Mouse (Mus musculus): ENCODE measurements around the gene Chrm1.

- no peak for TF ChIP-seq HCFC1 (IDR thresholded peaks at IDR 0.05; ENCODE audit: borderline replicate concordance, insufficient read depth, low read length)
- no peak for TF ChIP-seq MAFK (IDR thresholded peaks at IDR 0.05; ENCODE audit: insufficient read depth, low read depth, low read length)
- no peak for TF ChIP-seq ZNF384 (IDR thresholded peaks at IDR 0.05; ENCODE audit: low read depth, low read length)
- TF ChIP-seq ZC3H11A (IDR thresholded peaks at IDR 0.05; ENCODE audit: borderline replicate concordance, low read depth, low read length), result no peak
Measured at GRCm38 (mm10) chr19:8727495-8728114, 64.0 kb downstream of the Chrm1 start.
